22 mouse cellular contexts compared by ENCODE assay signal in genomic region chr14:28966881-28967280, GRCm38 (mm10). TPM values are rescaled to one million over a fixed set of nuclear protein-coding genes. Genes with fewer than 3 reads are reported as not detected.
DNase-seq lines count a peak whose midpoint lies in the region; ATAC-seq lines count a peak whose summit lies in the region.
"Had no signal": no experiment of that assay in that cellular context is flagged by ENCODE, and none has a peak within 500 bp of the region (broad histone marks: within the 10 kb centered on the region; RNA-seq: fewer than 3 reads in every experiment).

No protein-coding gene starts in this region.

- no peaks in the 10 kb centered on the region for H3K36me3 ChIP-seq in midbrain, embryonic 11.5 days (ENCODE audit: control insufficient read depth, insufficient read depth, low read length)
- H3K36me3 ChIP-seq in midbrain, embryonic 10.5 days = no peaks in the 10 kb centered on the region
- H3K36me3 ChIP-seq: G1E had no signal

- no peaks in the 10 kb centered on the region for H3K9me3 ChIP-seq in midbrain, embryonic 11.5 days (ENCODE audit: control insufficient read depth, low read length)
- H3K9me3 ChIP-seq in midbrain, embryonic 10.5 days (replicated peaks) = no peaks in the 10 kb centered on the region

- no peak for ATAC-seq in midbrain, embryonic 11.5 days (ENCODE audit: low FRiP score)
- ATAC-seq: activated CD4-positive, CD25-positive, alpha-beta regulatory T cell, adult 4 months; CD4-positive, CD25-positive, alpha-beta regulatory T cell, adult 4 months; Patski had no signal

- H3K4me3 ChIP-seq in midbrain, embryonic 11.5 days (ENCODE audit: low read depth, low read length) = no peak overlapping the region
- H3K4me3 ChIP-seq in midbrain, embryonic 10.5 days = no peak overlapping the region

- H3K27me3 ChIP-seq in midbrain, embryonic 11.5 days (ENCODE audit: control insufficient read depth, insufficient read depth, low read length) = no peaks in the 10 kb centered on the region
- H3K27me3 ChIP-seq in midbrain, embryonic 10.5 days (ENCODE audit: low read depth, poor library complexity, severe bottlenecking) = peaks cover 4% of the 10 kb centered on the region; the same call in 1 of the 2 replicates
- H3K27me3 ChIP-seq: CH12.LX, Patski had no signal

- H3K4me1 ChIP-seq in midbrain, embryonic 11.5 days (ENCODE audit: control insufficient read depth, insufficient read depth, low read length) = no peaks in the 10 kb centered on the region
- H3K4me1 ChIP-seq in midbrain, embryonic 10.5 days = peaks cover 8% of the 10 kb centered on the region

- DNase-seq in heart, adult 11 months = peak; percentile 54
- no peak for DNase-seq in heart, adult 18-20 months
- DNase-seq in midbrain, embryonic 11.5 days (ENCODE audit: low spot score, missing footprints) = peak; percentile 65
- no peak for DNase-seq in midbrain, embryonic 10.5 days (ENCODE audit: low spot score)
- DNase-seq: adrenal gland, adult 2 months; adrenal gland, adult 8-10 months; adrenal gland, postnatal 10 days; adrenal gland, postnatal 14 days; adrenal gland, postnatal 25 days; adrenal gland, postnatal 36 days; B cell, adult 2 months; cerebellum, adult 11 months; cerebellum, adult 11-12 months; cerebellum, adult 18-20 months had no signal

- no peak overlapping the region for H3K27ac ChIP-seq in midbrain, embryonic 11.5 days (ENCODE audit: low read depth, low read length)
- no peak overlapping the region for H3K27ac ChIP-seq in midbrain, embryonic 10.5 days (replicated peaks)

- no peak overlapping the region for H3K4me2 ChIP-seq in midbrain, embryonic 11.5 days

- no peak overlapping the region for H3K9ac ChIP-seq in midbrain, embryonic 11.5 days (ENCODE audit: low read length)

RNA-seq across cellular contexts. Expression of gene Lrtm1, which starts 51.1 kb away (rescaled TPM):
- total RNA-seq in heart, adult 18-20 months (2021) = 100 to 1,000 TPM; 214 to 234 TPM
- 5.8 and 6.2 TPM in 2 replicates for polyA plus RNA-seq in midbrain, embryonic 11.5 days (2014; fragmentation: Nextera tagmentation; extraction: Ambion mirVana)
- 17.5 and 27.2 TPM in 2 replicates for polyA plus RNA-seq in midbrain, embryonic 10.5 days (2016; fragmentation: Nextera tagmentation; extraction: Ambion mirVana)
- total RNA-seq: adrenal gland, postnatal 36 days; CH12.LX; ES-E14; MEL had no signal
- polyA plus RNA-seq: activated CD4-positive, CD25-positive, alpha-beta regulatory T cell, adult 4 months; C2C12; CD4-positive, CD25-positive, alpha-beta regulatory T cell, adult 4 months; G1E; Patski had no signal

Comparison
In these comparisons a context has a peak if more than half of its experiments do, and no peak if none do; other contexts are left out.
1. DNase-seq: peak in heart, adult 11 months (single experiment) and midbrain, embryonic 11.5 days (single experiment); none in heart, adult 18-20 months (0 of 2) and midbrain, embryonic 10.5 days (single experiment).